Mouse (Mus musculus): ENCODE measurements at regions not wholly inside any gene's neighbourhood (a gene's known extent, or its start where the extent isn't known, plus 50 kb on each side); places are given as distances from the start of the nearest gene placed in this dataset.

DNA sequence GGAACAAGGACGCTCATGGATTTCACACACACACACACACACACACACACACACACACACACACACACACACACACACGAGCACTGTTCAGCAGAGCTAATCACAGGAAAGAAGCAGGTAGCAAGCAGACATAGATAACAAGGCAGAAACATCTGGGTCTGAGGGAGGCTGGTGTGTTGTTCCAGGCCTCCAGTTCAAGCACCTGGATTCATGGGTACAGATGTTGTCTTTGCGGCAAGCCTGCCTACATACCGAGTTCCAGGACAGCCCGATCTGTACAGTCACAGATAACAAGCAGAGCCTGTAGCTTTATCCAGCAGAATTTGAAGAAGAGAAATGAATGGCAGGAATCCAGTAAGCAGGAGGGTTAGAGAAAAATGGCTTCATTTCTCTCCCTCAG is 55.0 kb upstream of the Adgrl2 start:
- no peak for ATAC-seq (replicated peaks; ENCODE audit: insufficient number of reproducible peaks, low FRiP score, low TSS enrichment, poor library complexity, severe bottlenecking)

DNA sequence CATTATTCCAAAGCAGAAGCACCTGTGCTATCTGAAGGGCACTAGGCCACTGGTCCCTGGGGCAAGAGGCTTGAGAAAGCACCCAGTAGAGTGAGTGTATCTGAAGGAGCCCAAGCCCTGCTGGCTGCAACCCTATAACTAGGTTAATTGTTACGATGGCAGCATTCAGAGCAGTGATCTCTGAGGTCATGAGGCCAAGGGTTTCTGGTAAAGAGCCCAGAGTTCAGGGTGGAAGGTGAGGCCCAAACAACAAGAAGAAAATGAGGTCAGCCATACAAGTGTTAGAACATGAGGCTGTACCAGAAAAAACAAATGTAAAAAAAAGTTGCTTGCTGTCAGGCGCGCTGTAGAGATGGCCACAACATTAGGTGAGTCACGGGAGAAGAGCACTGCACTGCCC is 53.5 kb upstream of the Adgrl2 start:
- ATAC-seq (replicated peaks; ENCODE audit: insufficient number of reproducible peaks, low FRiP score, low TSS enrichment, poor library complexity, severe bottlenecking), result no peak

DNA sequence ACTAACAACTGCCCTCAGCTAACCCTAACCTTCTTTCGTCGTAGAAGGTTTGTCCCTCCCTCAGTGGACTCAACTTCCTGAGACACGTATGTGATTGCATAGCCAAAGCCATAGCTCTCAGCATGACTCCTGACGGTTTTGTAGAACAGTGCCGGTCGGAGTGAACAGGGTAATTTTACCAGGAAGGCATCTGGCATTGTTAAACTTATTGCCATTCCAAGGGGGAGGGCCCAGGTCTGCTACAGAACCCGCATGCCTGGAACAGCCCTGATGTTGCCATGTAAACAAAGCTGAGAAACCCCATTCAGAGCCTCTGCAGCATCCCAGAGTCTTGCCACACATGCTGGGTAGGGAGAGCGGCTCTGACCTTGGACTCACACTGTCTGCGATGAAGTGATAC is 52.2 kb upstream of the Adgrl2 start:
- no peak for ATAC-seq (replicated peaks; ENCODE audit: insufficient number of reproducible peaks, low FRiP score, low TSS enrichment, poor library complexity, severe bottlenecking)

DNA sequence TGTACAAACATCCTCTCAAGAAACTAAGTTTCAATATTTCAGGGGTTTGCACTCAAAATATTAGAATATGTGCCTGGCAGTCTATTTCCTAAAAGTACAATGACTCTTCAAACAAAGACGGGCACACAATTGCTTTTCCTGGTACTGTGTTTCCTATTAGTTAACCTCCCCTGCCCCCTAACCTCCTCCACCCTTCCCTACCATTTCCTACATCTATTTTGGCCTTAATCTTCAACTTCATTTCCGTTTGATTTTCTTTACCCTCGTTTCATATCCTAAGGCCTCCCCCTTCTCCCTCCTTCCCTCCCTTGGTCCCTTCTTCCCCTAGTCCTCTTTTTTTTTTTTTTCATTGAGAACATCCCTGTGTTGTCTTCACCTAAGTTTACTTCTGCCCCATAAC is 50.8 kb upstream of the Adgrl2 start:
- no peak for ATAC-seq (replicated peaks; ENCODE audit: insufficient number of reproducible peaks, low FRiP score, low TSS enrichment, poor library complexity, severe bottlenecking)
